Mouse (Mus musculus) stomach, postnatal 0 days (tissue): Measurements from ENCODE around the gene Ube2j1. TPM values are rescaled to one million over a fixed set of nuclear protein-coding genes. Genes with fewer than 3 reads are reported as not detected.

Source experiments
- ATAC-seq: fragments of 200-750 bp; cut with Nextera tagmentation; 2 replicates; pipeline ENCODE4 v1.8.0; 2017; ENCODE audit not compliant: low FRiP score, low TSS enrichment
- DNase-seq: peaks from one replicate; pipeline ENCODE4 v3.0.0-alpha.2; 2016; ENCODE audit warnings: low spot score
- H3K27ac ChIP-seq: fragments of 300-500 bp; sonication (generic); replicated peaks from 2 replicates; pipeline ENCODE4 v1.5.1; 2014; ENCODE audit warnings: mild to moderate bottlenecking, control low read depth
- H3K27me3 ChIP-seq: fragments of 300-500 bp; sonication (generic); 2 replicates; pipeline ENCODE4 v1.6.1; 2014; ENCODE audit warnings: low read length; ENCODE audit not compliant: control insufficient read depth, insufficient read depth
- H3K36me3 ChIP-seq: fragments of 300-500 bp; sonication (generic); 2 replicates; pipeline ENCODE4 v1.6.1; 2014; ENCODE audit warnings: low read length, mixed read lengths; ENCODE audit not compliant: control insufficient read depth, insufficient read depth
- H3K4me1 ChIP-seq: fragments of 300-500 bp; sonication (generic); replicated peaks from 2 replicates; pipeline ENCODE4 v1.6.1; 2014; ENCODE audit warnings: antibody characterized with exemption; ENCODE audit not compliant: control insufficient read depth, insufficient read depth
- H3K4me2 ChIP-seq: fragments of 300-500 bp; sonication (generic); replicated peaks from 2 replicates; pipeline ENCODE4 v1.6.1; 2014; ENCODE audit warnings: low read depth, mild to moderate bottlenecking, control low read depth, moderate library complexity
- H3K4me3 ChIP-seq: fragments of 300-500 bp; sonication (generic); 2 replicates; pipeline ENCODE4 v1.5.1; 2014; ENCODE audit warnings: low read depth, low read length, control low read depth
- H3K9ac ChIP-seq: fragments of 300-500 bp; sonication (generic); 2 replicates; pipeline ENCODE4 v1.6.1; 2014; ENCODE audit warnings: mild to moderate bottlenecking, low read length, control low read depth, mixed read lengths
- H3K9me3 ChIP-seq: fragments of 300-500 bp; sonication (generic); 2 replicates; pipeline ENCODE4 v1.6.1; 2016; ENCODE audit warnings: low read length; ENCODE audit not compliant: control insufficient read depth
- CTCF ChIP-seq: IDR thresholded peaks from 2 replicates; pipeline ENCODE4 v1.5.1; 2016; ENCODE audit warnings: antibody characterized with exemption, low read depth, mild to moderate bottlenecking, moderate library complexity
- EP300 ChIP-seq: optimal IDR thresholded peaks from 2 replicates; pipeline ENCODE3; 2016; ENCODE audit warnings: antibody characterized with exemption
- WGBS: fragments of 180-500 bp; shearing (Covaris S2); extraction: QIAGEN DNeasy Blood & Tissue Kit; methylation state at CpG from one replicate; pipeline ENCODE4 v1.1.7; 2014; 5-methylcytosine and 5-hydroxymethylcytosine counted together
- polyA plus RNA-seq: library from polyadenylated mRNA; unstranded; fragments of >200 nt; fragmentation: Nextera tagmentation; extraction: Ambion mirVana; gene quantifications from 2 replicates; pipeline ENCODE4 v1.2.1, GENCODE M21; 2015

Gene Ube2j1
- polyA plus RNA-seq, 1 experiment from 2014 or later: 35.1 TPM

DNA sequence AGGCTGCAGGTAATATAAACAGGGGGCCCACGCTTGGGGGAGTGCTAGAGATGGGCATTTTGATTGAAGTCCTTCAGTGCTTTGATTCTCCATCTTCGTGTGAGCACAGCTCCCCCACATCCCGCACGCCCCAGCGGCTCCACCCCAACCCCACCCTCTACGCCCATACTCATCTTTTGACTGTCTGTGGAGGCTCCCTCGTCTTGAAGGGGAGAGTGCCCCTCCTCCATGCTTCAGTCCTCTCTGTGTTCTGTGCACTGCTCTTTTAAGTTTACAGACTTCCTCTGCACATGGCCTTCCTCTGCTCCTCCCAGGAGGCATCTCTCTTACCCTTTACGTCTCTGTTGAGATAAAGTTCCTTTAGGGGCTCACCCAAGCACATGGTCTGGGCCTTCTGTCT is 46.5 kb downstream of the Ube2j1 start:
- no peak overlapping the region for H3K4me3 ChIP-seq
- H3K27ac ChIP-seq: no peak overlapping the region
- H3K4me2 ChIP-seq: no peak overlapping the region
- DNase-seq (no peak), ATAC-seq (no peak)
- no peaks in the 10 kb centered on the region for H3K9me3 ChIP-seq
- no peaks in the 10 kb centered on the region for H3K4me1 ChIP-seq
- TF ChIP-seq EP300 (no peak), CTCF (no peak)
- 45% methylated on average over 8 of the region's 8 CpGs for WGBS
- H3K27me3 ChIP-seq: no peaks in the 10 kb centered on the region
- no peaks in the 10 kb centered on the region for H3K36me3 ChIP-seq
- no peak overlapping the region for H3K9ac ChIP-seq

DNA sequence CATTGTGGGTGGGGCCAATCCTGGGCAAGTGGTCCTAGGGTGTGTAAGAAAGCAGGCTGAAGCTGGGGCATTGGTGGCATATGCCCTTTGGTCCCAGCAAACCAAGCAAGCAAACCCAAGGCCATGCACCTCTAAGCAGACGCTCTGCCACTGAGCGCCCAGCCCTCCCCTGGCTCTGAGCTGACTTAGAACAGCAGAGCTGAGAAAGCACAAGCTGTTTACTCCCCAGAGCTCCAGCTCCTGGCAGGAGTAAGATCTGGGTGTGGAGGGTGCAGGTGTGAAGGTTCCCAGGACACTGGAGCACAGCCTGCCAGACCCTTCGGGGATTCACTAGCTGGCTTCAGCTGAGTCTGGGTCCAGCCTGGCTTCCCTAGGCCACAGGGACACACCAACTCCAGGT is 47.3 kb downstream of the Ube2j1 start:
- Histone ChIP-seq H3K9me3 (no peaks in the 10 kb centered on the region), H3K4me2 (no peak overlapping the region), H3K4me1 (no peaks in the 10 kb centered on the region), H3K27ac (no peak overlapping the region), H3K36me3 (no peaks in the 10 kb centered on the region), H3K27me3 (no peaks in the 10 kb centered on the region), H3K9ac (no peak overlapping the region), H3K4me3 (no peak overlapping the region)
- peak; percentile 32; the same call in 1 of the 2 replicates for ATAC-seq
- 81% methylated on average over 3 of the region's 3 CpGs for WGBS
- no peak for TF ChIP-seq CTCF
- no peak for DNase-seq

DNA sequence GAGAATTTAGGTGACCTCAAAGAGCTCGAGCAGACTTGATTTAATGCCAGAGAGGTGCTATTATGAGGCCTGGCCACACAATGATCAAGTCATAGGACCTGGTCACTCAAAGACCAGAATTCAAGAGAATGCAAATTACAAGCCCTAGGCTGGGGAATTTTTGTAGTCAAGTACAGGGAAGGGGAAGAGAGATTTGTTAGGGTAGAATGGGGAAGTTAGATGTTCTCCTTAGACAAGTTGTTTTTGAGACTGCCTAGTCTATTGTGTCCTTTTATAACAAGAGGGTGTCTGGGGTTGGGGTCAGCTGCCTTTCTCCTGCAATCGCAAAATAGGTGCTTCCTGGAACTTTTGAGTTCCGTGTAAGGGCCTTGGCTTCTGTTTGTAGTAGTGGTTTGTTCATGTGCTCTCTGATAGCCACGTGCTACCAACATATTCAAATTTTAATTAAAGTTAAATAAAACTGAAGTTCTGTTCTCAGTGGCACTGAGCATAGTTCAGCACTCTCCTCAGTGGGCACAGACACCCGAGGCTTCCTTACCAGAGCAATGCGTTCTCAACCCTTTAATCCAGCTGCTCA is 68.0 kb downstream of the Ube2j1 start:
- no peak for DNase-seq
- H3K9ac ChIP-seq: no peak overlapping the region
- WGBS: 80% methylated on average over 6 of the region's 6 CpGs

More for the DNA sequence above, 68.0 kb downstream of the Ube2j1 start:
- Histone ChIP-seq H3K4me2 (no peak overlapping the region), H3K27me3 (no peaks in the 10 kb centered on the region), H3K4me1 (no peaks in the 10 kb centered on the region), H3K4me3 (no peak overlapping the region), H3K27ac (no peak overlapping the region), H3K36me3 (no peaks in the 10 kb centered on the region), H3K9me3 (no peaks in the 10 kb centered on the region)
- no peak for ATAC-seq
- TF ChIP-seq CTCF: no peak
- TF ChIP-seq EP300: no peak

Other genes with a start within 250 kb of the Ube2j1 start
- 87.8 and 88.1 TPM in 2 replicates for gene Lyrm2, start 231.2 kb upstream of the Ube2j1 start, polyA plus RNA-seq
- gene Ankrd6, start 80.6 kb upstream of the Ube2j1 start, polyA plus RNA-seq: 2.2 and 2.3 TPM in 2 replicates
- 1.7 and 2.8 TPM in 2 replicates for gene Rragd, start 48.4 kb upstream of the Ube2j1 start, polyA plus RNA-seq
- 0.05 and 0.12 TPM in 2 replicates for gene Gabrr2, start 31.6 kb downstream of the Ube2j1 start, polyA plus RNA-seq
- not detected in 2 replicates for gene Gabrr1, start 101.1 kb downstream of the Ube2j1 start, polyA plus RNA-seq
- 1.7 and 1.9 TPM in 2 replicates for gene Pm20d2, start 158.3 kb downstream of the Ube2j1 start, polyA plus RNA-seq
- 2.2 and 2.6 TPM in 2 replicates for gene Srsf12, start 177.6 kb downstream of the Ube2j1 start, polyA plus RNA-seq